Mouse (Mus musculus) MEL (cell line): ENCODE measurements around the gene Ptpn14. TPM values are rescaled to one million over a fixed set of nuclear protein-coding genes. Genes with fewer than 3 reads are reported as not detected.

ENCODE experiments used
- DNase-seq: peaks from one replicate; pipeline ENCODE4 v3.0.0; 2011; ENCODE audit warnings: low read depth, low spot score
- H3K27ac ChIP-seq: 2 replicates; pipeline ENCODE4 v1.5.1; 2012; ENCODE audit warnings: low read depth, mild to moderate bottlenecking, control low read depth, low read length, moderate library complexity; ENCODE audit not compliant: control insufficient read depth
- H3K27me3 ChIP-seq, 2 experiments: fragments of 150-350 bp in 1 of 2; sonication (generic) in 1 of 2; 2 replicates each; pipeline ENCODE4 v1.6.1; 2012; ENCODE audit warnings: low read length in 2 of 2, mild to moderate bottlenecking in 2 of 2, improper control_type of control experiment in 1 of 2, moderate library complexity in 1 of 2; ENCODE audit not compliant: insufficient read depth in 2 of 2, control insufficient read depth in 1 of 2
- H3K36me3 ChIP-seq, 2 experiments: 2 replicates each; pipeline ENCODE4 v1.6.1; 2012 to 2014; ENCODE audit warnings: low read length in 2 of 2, improper control_type of control experiment in 1 of 2, inconsistent platforms in 1 of 2, mild to moderate bottlenecking in 1 of 2; ENCODE audit not compliant: insufficient read depth in 2 of 2, control insufficient read depth in 1 of 2
- H3K4me1 ChIP-seq, 2 experiments: fragments of 150-350 bp in 1 of 2; sonication (generic) in 1 of 2; 2 replicates each; pipeline ENCODE4 v1.6.1; 2012; ENCODE audit warnings: low read length in 2 of 2, improper control_type of control experiment in 1 of 2, mild to moderate bottlenecking in 1 of 2; ENCODE audit not compliant: insufficient read depth in 2 of 2, control insufficient read depth in 1 of 2
- H3K4me3 ChIP-seq, 2 experiments: fragments of 150-350 bp in 1 of 2; sonication (generic) in 1 of 2; 2 replicates each; pipeline ENCODE4 v1.5.1; 2012; ENCODE audit warnings: low read depth in 2 of 2, low read length in 2 of 2, mild to moderate bottlenecking in 2 of 2, moderate library complexity in 2 of 2, control low read depth in 1 of 2, improper control_type of control experiment in 1 of 2; ENCODE audit not compliant: control insufficient read depth in 1 of 2, insufficient read depth in 1 of 2
- H3K79me2 ChIP-seq: 2 replicates; pipeline ENCODE4 v1.6.1; 2012; ENCODE audit warnings: mild to moderate bottlenecking, low read length, moderate library complexity; ENCODE audit not compliant: control insufficient read depth, poor library complexity, insufficient read depth
- H3K9ac ChIP-seq: 2 replicates; pipeline ENCODE4 v1.6.1; 2012; ENCODE audit warnings: low read depth, mild to moderate bottlenecking, control low read depth, low read length, moderate library complexity; ENCODE audit not compliant: control insufficient read depth, poor library complexity, severe bottlenecking
- H3K9me3 ChIP-seq: fragments of 150-350 bp; sonication (generic); replicated peaks from 2 replicates; pipeline ENCODE4 v1.6.1; 2012; ENCODE audit warnings: mild to moderate bottlenecking, low read length, improper control_type of control experiment, moderate library complexity; ENCODE audit not compliant: insufficient read depth
- BHLHE40 ChIP-seq: IDR thresholded peaks from 2 replicates; pipeline ENCODE4 v1.6.1; 2012; ENCODE audit warnings: low read depth, mild to moderate bottlenecking, inconsistent platforms, low read length, improper control_type of control experiment, borderline replicate concordance
- CHD1 ChIP-seq: IDR thresholded peaks from 2 replicates; pipeline ENCODE4 v1.6.1; 2012; ENCODE audit warnings: low read depth, mild to moderate bottlenecking, inconsistent platforms, low read length, improper control_type of control experiment
- CTCF ChIP-seq, 3 experiments: IDR thresholded peaks in 2 of 3; conservative IDR thresholded peaks in 1 of 3; 2 replicates each; pipeline ENCODE4 v1.5.1; 2011 to 2012; ENCODE audit warnings: low read length in 3 of 3, low read depth in 2 of 3, mild to moderate bottlenecking in 2 of 3, improper control_type of control experiment in 1 of 3, inconsistent platforms in 1 of 3, mixed read lengths in 1 of 3, moderate library complexity in 1 of 3; ENCODE audit not compliant: control insufficient read depth in 1 of 3, insufficient read depth in 1 of 3, poor library complexity in 1 of 3, severe bottlenecking in 1 of 3
- ELF1 ChIP-seq: IDR thresholded peaks from 2 replicates; pipeline ENCODE4 v1.6.1; 2014; ENCODE audit warnings: low read depth, mild to moderate bottlenecking, inconsistent platforms, low read length, improper control_type of control experiment, moderate library complexity
- ETS1 ChIP-seq: IDR thresholded peaks from 2 replicates; pipeline ENCODE4 v1.6.1; 2012; ENCODE audit warnings: low read depth, mild to moderate bottlenecking, inconsistent platforms, low read length, improper control_type of control experiment, moderate library complexity
- GATA1 ChIP-seq: IDR thresholded peaks from 2 replicates; pipeline ENCODE4 v1.6.1; 2011; ENCODE audit warnings: low read depth, low read length, improper control_type of control experiment
- HCFC1 ChIP-seq: IDR thresholded peaks from 2 replicates; pipeline ENCODE4 v1.6.1; 2012; ENCODE audit warnings: low read depth, mild to moderate bottlenecking, inconsistent platforms, low read length, improper control_type of control experiment, moderate library complexity
- MAFK ChIP-seq: IDR thresholded peaks from 2 replicates; pipeline ENCODE4 v1.6.1; 2011; ENCODE audit warnings: low read depth, mild to moderate bottlenecking, low read length, improper control_type of control experiment, borderline replicate concordance
- MAZ ChIP-seq: IDR thresholded peaks from 2 replicates; pipeline ENCODE4 v1.6.1; 2012; ENCODE audit warnings: low read depth, mild to moderate bottlenecking, inconsistent platforms, low read length, improper control_type of control experiment
- MEF2A ChIP-seq: IDR thresholded peaks from 2 replicates; pipeline ENCODE4 v1.6.1; 2014; ENCODE audit warnings: low read depth, mild to moderate bottlenecking, inconsistent platforms, low read length, improper control_type of control experiment; ENCODE audit not compliant: poor library complexity, insufficient replicate concordance, severe bottlenecking; ENCODE audit errors: extremely low read depth
- MXI1 ChIP-seq: IDR thresholded peaks from 2 replicates; pipeline ENCODE4 v1.6.1; 2011; ENCODE audit warnings: mild to moderate bottlenecking, low read depth, low read length, improper control_type of control experiment
- MYB ChIP-seq: IDR thresholded peaks from 2 replicates; pipeline ENCODE4 v1.6.1; 2011; ENCODE audit warnings: mild to moderate bottlenecking, low read depth, low read length, improper control_type of control experiment
- NELFE ChIP-seq: IDR thresholded peaks from 2 replicates; pipeline ENCODE4 v1.6.1; 2011; ENCODE audit warnings: low read depth, low read length, improper control_type of control experiment
- POLR2A ChIP-seq, 2 experiments: IDR thresholded peaks; 2 replicates each; pipeline ENCODE4 v1.6.1; 2011 to 2012; ENCODE audit warnings: low read length in 2 of 2, mild to moderate bottlenecking in 2 of 2, control low read depth in 1 of 2, improper control_type of control experiment in 1 of 2, low read depth in 1 of 2, moderate library complexity in 1 of 2; ENCODE audit not compliant: control insufficient read depth in 1 of 2, insufficient read depth in 1 of 2, poor library complexity in 1 of 2
- POLR2AphosphoS2 ChIP-seq: IDR thresholded peaks from 2 replicates; pipeline ENCODE4 v1.6.1; 2011; ENCODE audit warnings: low read length, improper control_type of control experiment
- POLR2AphosphoS5 ChIP-seq: IDR thresholded peaks from 2 replicates; pipeline ENCODE4 v1.6.1; 2012; ENCODE audit warnings: low read depth, borderline replicate concordance, mild to moderate bottlenecking, inconsistent platforms, low read length, moderate library complexity, mixed read lengths
- RAD21 ChIP-seq: IDR thresholded peaks from 2 replicates; pipeline ENCODE4 v1.6.1; 2011; ENCODE audit warnings: mild to moderate bottlenecking, low read depth, low read length, improper control_type of control experiment
- SMC3 ChIP-seq: IDR thresholded peaks from 2 replicates; pipeline ENCODE4 v1.6.1; 2011; ENCODE audit warnings: low read depth, low read length, improper control_type of control experiment
- TCF12 ChIP-seq: IDR thresholded peaks from 2 replicates; pipeline ENCODE4 v1.6.1; 2014; ENCODE audit warnings: low read depth, mild to moderate bottlenecking, inconsistent platforms, low read length, improper control_type of control experiment, moderate library complexity
- USF1 ChIP-seq: IDR thresholded peaks from 2 replicates; pipeline ENCODE4 v1.6.1; 2014; ENCODE audit warnings: low read depth, mild to moderate bottlenecking, inconsistent platforms, low read length, improper control_type of control experiment, moderate library complexity
- ZKSCAN1 ChIP-seq: IDR thresholded peaks from 2 replicates; pipeline ENCODE4 v1.6.1; 2012; ENCODE audit warnings: low read depth, mild to moderate bottlenecking, inconsistent platforms, low read length, improper control_type of control experiment, moderate library complexity
- ZNF384 ChIP-seq: IDR thresholded peaks from 2 replicates; pipeline ENCODE4 v1.6.1; 2012; ENCODE audit warnings: low read depth, mild to moderate bottlenecking, inconsistent platforms, low read length, improper control_type of control experiment
- polyA plus RNA-seq, 2 experiments: library from polyadenylated mRNA; stranded (reverse) in 1 of 2; unstranded in 1 of 2; fragments of >175 nt in 1 of 2; fragments of >200 nt in 1 of 2; gene quantifications; 2 replicates each; pipeline versions ENCODE4 v1.2.1 to v1.2.4; 2012; ENCODE audit warnings: low replicate concordance in 2 of 2, low read depth in 1 of 2; ENCODE audit not compliant: insufficient read length in 2 of 2, insufficient read depth in 1 of 2, missing spikeins in 1 of 2
- total RNA-seq: library from RNA; depleted of rRNA; stranded (reverse); fragments of 300-350 nt; gene quantifications from 2 replicates; pipeline ENCODE4 v1.2.3, GENCODE M21; 2012

Ptpn14 gene
- total and polyA plus RNA-seq, 3 experiments, result 0.62 to 1.0 TPM; not detected in 1

DNA sequence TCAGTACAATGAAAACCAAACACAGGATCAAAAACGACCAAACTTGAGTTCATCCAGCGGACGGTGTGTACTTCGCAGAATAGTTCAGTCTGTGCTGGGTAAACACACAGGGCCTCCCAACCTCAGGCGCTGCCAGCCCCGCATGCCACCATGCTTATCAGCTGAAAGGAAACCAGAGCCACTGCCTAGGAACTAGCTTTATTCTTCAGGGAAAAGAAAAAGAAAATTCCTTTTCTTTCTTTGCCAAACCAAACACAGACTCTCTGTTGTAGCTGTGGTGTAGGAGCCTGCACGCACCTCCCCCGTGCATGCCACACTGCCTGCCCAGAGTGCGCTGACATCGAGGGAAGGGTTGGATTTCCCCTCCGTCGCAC, 132.9 kb downstream of the Ptpn14 start:
- no peak overlapping the region for H3K9ac ChIP-seq
- no peaks in the 10 kb centered on the region for H3K79me2 ChIP-seq
- no peaks in the 10 kb centered on the region for H3K9me3 ChIP-seq
- no peaks in the 10 kb centered on the region for H3K4me1 ChIP-seq
- no peak overlapping the region for H3K4me3 ChIP-seq
- no peak overlapping the region for H3K27ac ChIP-seq
- TF ChIP-seq ELF1, result no peak
- no peak for TF ChIP-seq CHD1
- TF ChIP-seq GATA1, result no peak
- no peak for TF ChIP-seq POLR2AphosphoS5
- TF ChIP-seq BHLHE40, result no peak
- no peak for TF ChIP-seq ETS1
- no peak for TF ChIP-seq RAD21
- TF ChIP-seq MYB, result no peak
- TF ChIP-seq CTCF (IDR thresholded peaks at IDR 0.05 in 2 of 3, conservative IDR thresholded peaks at IDR 0.05 in 1 of 3; ENCODE audit: control insufficient read depth in 1 of 3, insufficient read depth in 1 of 3, low read depth in 2 of 3, low read length in 3 of 3, poor library complexity in 1 of 3, severe bottlenecking in 1 of 3), result no peak
- no peak for TF ChIP-seq MEF2A
- TF ChIP-seq MAFK, result no peak
- no peak for TF ChIP-seq MXI1
- TF ChIP-seq SMC3, result no peak
- TF ChIP-seq ZNF384, result no peak
- no peak for TF ChIP-seq POLR2AphosphoS2
- TF ChIP-seq USF1, result no peak
- no peak for TF ChIP-seq POLR2A (IDR thresholded peaks at IDR 0.05; ENCODE audit: control insufficient read depth in 1 of 2, insufficient read depth in 1 of 2, low read depth in 1 of 2, low read length in 2 of 2, poor library complexity in 1 of 2)
- TF ChIP-seq HCFC1, result no peak
- no peaks in the 10 kb centered on the region for H3K27me3 ChIP-seq
- H3K36me3 ChIP-seq, result no peaks in the 10 kb centered on the region
- DNase-seq, result no peak

DNA sequence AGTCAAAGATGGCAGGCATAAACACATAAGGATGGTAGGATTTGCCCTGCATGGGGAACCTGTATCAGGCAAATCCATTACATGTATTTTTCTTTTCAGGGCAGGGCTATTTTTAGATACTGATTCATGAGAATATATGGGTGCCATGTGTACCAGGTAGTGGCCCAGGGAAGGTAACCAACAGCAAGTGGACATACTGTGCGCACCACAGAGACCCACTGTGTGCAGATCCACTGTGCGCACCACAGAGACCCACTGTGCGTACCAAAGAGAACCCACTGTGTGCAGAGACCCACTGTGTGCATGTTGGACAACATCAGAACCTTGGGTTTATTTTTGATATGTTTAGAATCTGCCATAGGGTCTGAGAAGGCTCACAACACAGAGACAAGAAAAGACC, 135.7 kb downstream of the Ptpn14 start:
- H3K9ac ChIP-seq, result no peak overlapping the region
- no peak for DNase-seq
- no peak overlapping the region for H3K4me3 ChIP-seq
- H3K27ac ChIP-seq, result no peak overlapping the region
- H3K79me2 ChIP-seq, result no peaks in the 10 kb centered on the region
- TF ChIP-seq USF1 (no peak), ZKSCAN1 (peak; percentile 99), TCF12 (no peak), NELFE (no peak), MEF2A (no peak), POLR2AphosphoS5 (no peak), ZNF384 (no peak), MAZ (no peak)
- peaks cover 0 to 8% of the 10 kb centered on the region in 2 experiments; a peak in 2 of 4 replicates for H3K36me3 ChIP-seq
- no peaks in the 10 kb centered on the region for H3K27me3 ChIP-seq
- no peaks in the 10 kb centered on the region for H3K9me3 ChIP-seq
- H3K4me1 ChIP-seq, result peaks cover 5 to 13% of the 10 kb centered on the region in 2 experiments
